Mouse (Mus musculus) left cerebral cortex, postnatal 10 days (tissue): ENCODE measurements at regions not wholly inside any gene's neighbourhood (a gene's known extent, or its start where the extent isn't known, plus 50 kb on each side); places are given as distances from the start of the nearest gene placed in this dataset.

Experiments used
- DNase-seq, 2 experiments: peaks; one replicate each; pipeline ENCODE4 v3.0.0; 2021 to 2022; ENCODE audit warnings: low spot score in 2 of 2, mixed read lengths in 1 of 2; ENCODE audit errors: extremely low spot score in 1 of 2
- intact Hi-C: fragments of 180-260 bp; cut with DNase I; formaldehyde crosslinking; loops from one replicate; pipeline ENCODE4 v1.15.1; 2025

- intact Hi-C loops: no loop called here
These were observed 56.4 kb upstream of the Adra2c start for GRCm38 (mm10) chr5:35221451-35222305.

DNA sequence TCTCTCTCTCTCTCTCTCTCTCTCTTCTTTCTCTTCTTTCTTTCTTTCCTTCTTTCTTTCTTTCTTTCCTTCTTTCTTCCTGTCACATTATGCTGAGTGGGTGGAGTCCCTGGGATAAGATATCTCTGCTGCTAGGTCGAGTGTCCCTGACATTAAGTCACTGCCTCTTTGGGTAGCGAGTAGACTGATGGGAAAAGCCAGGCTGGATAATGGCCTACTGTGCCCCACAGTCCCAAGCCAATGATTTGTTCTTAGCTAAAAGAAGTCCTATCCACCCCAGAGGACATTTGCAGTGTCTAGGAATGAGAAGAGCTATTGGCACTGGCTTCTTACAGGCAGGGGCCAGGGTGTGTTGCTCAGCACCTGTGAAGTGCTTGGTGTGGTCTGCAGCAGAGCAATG, 61.8 kb upstream of the Adra2c start:
- DNase-seq: no peak
- intact Hi-C loops: no loop called here

More at GRCm38 (mm10) chr5:35221451-35222305, 56.4 kb upstream of the Adra2c start:
- no peak for DNase-seq

DNA sequence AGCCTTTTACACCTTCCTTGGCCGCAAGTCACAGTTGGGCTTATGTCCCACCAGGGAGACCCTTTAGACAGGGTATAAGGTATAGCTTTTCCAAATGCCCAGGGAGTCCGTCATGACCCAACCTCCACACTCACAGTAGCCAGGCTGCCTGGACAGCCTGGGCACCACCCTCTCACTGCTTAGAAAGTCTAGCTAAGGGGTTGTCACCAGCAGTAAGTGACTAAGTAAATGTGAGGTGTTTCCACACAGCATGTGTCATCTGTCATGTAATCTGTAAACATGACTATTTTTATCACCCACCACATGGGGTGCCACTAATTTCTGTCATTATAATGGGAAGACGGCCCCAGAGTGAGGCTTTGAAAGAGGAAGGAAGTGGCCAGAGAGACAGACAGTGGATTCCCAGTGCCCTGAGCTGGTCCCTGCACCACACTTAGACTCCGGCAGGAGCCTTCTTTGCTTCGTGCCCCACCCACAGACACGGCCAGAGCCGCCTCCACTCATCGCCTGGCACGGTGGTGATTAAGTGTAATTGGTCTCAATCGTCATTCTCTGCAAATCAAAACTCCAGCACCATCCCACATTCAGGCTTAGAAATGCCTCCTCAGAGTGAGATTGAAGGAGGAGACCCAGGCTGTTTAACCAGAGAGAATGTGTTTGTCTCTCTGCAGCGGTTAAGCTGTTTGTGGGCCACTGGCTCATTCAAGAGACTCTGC, 62.5 kb upstream of the Adra2c start:
- no peak for DNase-seq
- intact Hi-C loops: no loop called here

DNA sequence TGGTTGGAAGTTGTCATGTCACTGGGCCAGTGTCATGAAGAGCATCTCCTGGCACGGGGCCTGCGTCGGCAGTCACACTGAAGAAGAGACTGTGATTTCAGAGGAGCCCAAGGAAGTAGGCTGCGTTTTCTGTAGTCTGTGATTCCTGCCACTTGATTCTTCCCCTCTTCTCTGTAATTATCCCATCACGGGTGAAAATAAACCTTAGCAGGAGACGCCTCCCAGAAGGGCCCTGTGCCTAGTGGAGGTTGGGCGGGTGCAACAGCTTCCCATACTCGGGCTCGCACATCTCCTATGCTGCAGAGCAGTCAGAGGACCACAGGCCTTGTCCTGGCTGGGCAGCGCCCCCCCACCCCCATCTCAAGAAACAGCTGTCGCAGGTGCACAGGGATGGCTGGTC, 63.1 kb upstream of the Adra2c start:
- DNase-seq: no peak
- intact Hi-C loops: no loop called here

DNA sequence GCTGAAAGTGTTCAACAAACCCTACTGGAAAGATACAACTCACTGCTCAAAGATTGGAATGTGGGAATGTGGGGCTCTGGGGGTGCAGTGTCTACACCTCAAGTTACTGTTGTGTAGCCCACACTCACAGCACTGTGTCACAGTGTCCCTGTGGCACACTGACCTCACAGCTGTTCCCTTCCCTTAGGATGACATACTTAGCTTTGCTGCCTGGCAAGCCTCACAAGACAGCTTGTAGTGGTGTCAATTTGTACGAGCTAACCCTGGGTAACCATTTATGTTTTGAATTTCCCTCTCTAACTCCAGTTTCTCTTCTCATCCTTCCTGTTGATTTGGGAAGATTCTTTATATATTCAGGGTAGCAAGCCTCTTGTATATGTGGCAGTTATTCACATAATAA, 68.8 kb upstream of the Adra2c start:
- intact Hi-C loops: no loop called here
- no peak for DNase-seq

DNA sequence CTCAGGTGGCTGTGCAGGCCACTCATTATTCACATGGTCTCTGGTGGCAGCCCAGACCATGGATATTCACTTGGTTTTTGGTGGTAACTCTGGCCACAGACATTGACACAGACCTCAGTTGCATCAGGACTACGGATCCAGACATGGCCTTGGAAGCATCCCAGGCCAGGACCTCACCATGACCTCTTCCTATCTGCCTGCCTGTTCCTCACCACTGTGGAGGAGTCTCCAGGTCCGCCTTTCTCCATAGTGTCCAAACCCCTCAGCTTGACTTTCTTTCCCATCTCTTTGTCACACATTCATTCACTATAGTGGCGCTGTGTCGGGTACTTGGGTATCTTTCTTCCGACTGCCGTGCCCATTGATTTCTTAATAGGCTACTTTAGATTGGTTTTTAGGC, 74.1 kb upstream of the Adra2c start:
- DNase-seq: no peak
- intact Hi-C loops: no loop called here

DNA sequence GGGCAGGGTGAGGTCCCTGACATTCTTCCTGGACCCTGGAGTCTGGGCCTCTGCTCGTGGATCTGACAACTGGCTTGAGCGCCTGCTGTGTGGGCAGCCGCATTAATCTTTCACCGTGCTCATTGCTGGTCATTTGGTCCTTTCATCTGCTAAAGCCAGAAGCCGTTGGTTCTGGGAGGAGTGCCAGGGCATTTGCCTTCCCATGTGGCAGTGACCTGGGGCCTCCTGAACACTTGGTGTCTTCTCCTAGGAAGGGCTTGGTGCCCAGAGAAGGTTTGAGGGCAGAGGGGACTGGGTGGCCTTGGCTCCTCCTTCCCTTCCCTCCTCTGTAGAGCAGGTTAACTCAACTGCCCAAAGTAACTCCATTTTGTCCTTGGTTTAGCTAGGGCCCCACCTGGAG, 79.7 kb upstream of the Adra2c start:
- DNase-seq: no peak
- intact Hi-C loops: no loop called here

GRCm38 (mm10) chr5:35189113-35189797, 83.7 kb upstream of the Lrpap1 start:
- intact Hi-C loops: no loop called here
- DNase-seq: peak; percentile 78 to 87

DNA sequence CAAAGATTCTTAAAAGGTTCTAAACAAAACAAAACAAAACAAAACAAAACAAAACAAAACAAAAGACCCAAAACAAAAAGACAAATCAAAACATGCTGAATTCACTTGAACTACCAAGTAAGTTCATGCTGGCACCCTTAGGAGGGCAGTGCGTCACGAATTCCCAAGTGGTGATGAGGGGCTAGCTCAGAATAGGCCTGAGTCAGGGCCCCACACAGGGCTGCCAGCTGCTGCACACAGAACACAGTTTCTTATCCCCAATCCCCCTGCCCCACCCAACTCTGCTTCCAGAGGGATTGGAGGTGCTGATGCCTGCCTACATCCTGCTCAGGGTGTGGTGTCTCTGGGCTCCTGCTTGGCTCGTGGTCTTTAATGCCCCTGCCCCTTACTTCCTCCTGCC, 80.3 kb upstream of the Lrpap1 start:
- intact Hi-C loops: no loop called here
- no peak for DNase-seq

DNA sequence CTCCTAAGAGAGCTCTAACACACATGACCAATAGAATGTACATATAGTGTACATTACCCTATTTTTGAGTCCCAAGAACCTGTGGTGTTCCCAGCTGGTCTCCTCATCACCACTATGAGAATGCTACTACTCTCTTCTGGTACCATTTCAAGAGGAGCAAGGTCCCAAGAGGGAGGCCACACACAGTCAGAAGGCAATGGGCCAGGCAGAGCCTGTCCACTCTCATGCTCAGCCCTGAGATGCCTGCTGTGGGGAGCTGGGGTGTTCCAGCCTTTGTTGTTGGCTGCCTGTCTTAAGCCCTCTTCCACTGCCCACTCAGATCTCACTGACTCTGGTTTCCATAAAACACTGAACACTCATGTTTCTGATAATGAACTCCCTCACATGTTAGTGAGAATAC, 79.7 kb upstream of the Lrpap1 start:
- intact Hi-C loops: no loop called here
- DNase-seq: no peak

GRCm38 (mm10) chr5:35183418-35183817, 77.9 kb upstream of the Lrpap1 start:
- intact Hi-C loops: no loop called here
- no peak for DNase-seq

- intact Hi-C loops: loop anchor here (2.0 kb wide), 1 partner anchor 171 kb away; no protein-coding TSS in a partner anchor
These were observed 71.8 kb upstream of the Lrpap1 start for GRCm38 (mm10) chr5:35177332-35177731.

GRCm38 (mm10) chr5:35176112-35176848, 70.7 kb upstream of the Lrpap1 start:
- intact Hi-C loops: loop anchor here (2.0 kb wide), 1 partner anchor 173 kb away; no protein-coding TSS in a partner anchor
- DNase-seq: no peak

More at GRCm38 (mm10) chr5:35177332-35177731, 71.8 kb upstream of the Lrpap1 start:
- DNase-seq: no peak

DNA sequence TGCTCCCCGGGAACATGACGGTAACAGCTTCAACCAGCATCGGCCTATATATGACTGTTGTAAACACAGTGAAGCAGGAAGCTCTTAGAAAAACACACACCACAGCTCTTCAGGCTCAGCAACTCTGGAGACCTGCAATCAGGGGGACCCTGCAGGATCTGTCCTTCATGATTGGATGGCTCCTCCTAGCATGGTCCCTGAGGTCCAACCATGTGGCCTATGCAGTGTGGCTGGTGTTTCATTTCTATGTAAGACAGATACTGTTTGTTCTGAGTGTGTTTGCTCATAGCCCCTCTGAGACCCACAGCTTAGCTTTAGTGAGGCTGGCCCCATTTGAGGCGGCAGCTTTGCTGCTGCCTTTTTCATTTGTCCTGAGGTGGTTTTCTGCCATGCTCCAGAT, 68.8 kb upstream of the Lrpap1 start:
- DNase-seq: no peak
- intact Hi-C loops: no loop called here

GRCm38 (mm10) chr5:35171336-35171735, 65.8 kb upstream of the Lrpap1 start:
- intact Hi-C loops: no loop called here
- no peak for DNase-seq

GRCm38 (mm10) chr5:35170369-35171130, 65.0 kb upstream of the Lrpap1 start:
- no peak for DNase-seq
- intact Hi-C loops: no loop called here

DNA sequence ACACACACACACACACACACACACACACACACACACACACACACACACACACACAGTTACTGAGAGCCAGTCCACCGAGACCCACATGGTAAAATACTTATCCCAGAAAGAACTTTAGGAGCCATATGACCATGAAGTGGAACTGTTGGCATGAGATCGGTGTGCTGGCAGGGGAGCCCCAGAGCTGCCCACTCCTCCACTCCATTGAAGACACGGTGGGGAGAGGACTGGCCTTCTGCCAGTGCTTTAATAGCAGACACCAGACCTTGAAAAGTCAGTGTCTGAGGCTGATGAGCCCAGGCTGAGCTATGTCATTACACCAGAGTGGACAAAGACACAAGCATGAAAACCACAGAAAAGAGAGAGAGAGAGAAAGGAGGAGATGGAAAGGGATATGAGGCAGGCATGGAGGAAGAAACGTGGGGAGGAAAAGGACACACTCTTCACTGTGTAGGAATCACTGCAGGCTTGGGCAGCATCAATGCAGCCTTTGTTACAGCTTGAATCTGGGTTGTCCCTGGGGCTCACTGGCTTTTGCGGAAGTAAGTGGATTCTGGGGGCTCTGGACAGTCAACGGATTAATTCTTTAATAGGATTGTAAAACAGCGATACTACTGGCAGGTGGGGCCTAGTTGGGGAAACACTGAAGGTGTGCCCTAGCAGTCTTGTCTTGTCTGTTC, 64.2 kb upstream of the Lrpap1 start:
- DNase-seq: no peak
- intact Hi-C loops: no loop called here

DNA sequence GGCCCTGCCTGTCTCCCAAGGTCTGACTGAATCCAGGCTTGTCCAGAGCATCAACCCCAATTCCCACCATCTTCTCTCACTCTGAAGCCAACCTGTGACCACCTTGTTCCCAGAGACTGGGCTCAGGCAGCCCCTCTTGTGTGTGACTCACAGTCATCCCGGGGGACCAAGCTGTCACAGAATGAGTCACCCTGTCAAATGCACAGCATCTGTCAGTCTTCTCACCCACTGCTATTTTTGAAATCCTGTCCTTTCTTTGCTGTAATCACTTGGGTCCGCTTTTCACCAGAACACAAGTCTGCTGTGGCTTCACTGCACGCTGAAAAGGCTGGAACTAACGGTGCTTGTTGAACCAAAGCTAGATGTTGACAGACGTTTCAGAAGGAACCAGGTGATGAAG, 63.3 kb upstream of the Lrpap1 start:
- DNase-seq: no peak
- intact Hi-C loops: no loop called here
